Mouse (Mus musculus) liver, adult 2 months (tissue): ENCODE data around the gene Pja2.

Experiments
- CTCF ChIP-seq: fragments of 200-500 bp; IDR thresholded peaks from 2 replicates; pipeline ENCODE4 v1.5.1; 2011; ENCODE audit warnings: low read depth, low read length, control low read depth
- POLR2A ChIP-seq: fragments of 200-500 bp; IDR thresholded peaks from 2 replicates; pipeline ENCODE4 v1.6.1; 2011; ENCODE audit warnings: low read length, control low read depth; ENCODE audit not compliant: insufficient read depth; ENCODE audit errors: extremely low read depth

- no peak for TF ChIP-seq CTCF
- TF ChIP-seq POLR2A: no peak
Observed at GRCm38 (mm10) chr17:64341698-64342097, 10.0 kb upstream of the Pja2 start.
